Comparison of ENCODE assay signal across 18 mouse cellular contexts in the genomic region with DNA sequence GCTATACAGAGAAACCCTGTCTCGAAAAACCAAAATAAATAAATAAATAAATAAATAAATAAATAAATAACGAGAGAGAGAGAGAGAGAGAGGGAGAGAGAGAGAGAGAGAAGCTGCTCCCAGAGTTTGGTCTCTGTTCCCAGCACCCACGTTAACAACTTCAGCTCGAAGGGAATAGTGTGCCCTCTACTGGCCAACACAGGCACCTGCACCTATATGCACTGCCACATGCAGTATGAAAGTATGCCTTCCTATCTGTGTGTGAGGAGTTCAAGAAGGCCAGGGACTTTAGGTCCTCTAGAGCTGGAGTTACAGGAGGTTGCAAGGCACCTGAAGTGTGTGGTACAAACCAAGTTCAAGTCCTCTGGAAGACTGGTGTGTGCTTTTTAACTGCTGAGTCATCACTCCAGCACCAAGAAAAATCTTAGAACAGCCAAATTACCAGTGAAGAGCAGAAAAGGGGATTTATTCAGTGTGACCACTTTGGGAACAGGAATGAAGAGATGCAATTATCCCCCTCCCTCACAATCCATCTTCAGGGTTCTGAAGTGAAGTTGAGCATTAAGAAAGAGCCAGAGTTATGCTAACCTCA. TPM values are rescaled to one million over a fixed set of nuclear protein-coding genes. Genes with fewer than 3 reads are reported as not detected.
DNase-seq lines count a peak whose midpoint lies in the region; ATAC-seq and TF ChIP-seq lines count a peak whose summit lies in the region.
"Had no signal": no experiment of that assay in that cellular context is flagged by ENCODE, and none has a peak within 500 bp of the region (broad histone marks: within the 10 kb centered on the region; RNA-seq: fewer than 3 reads in every experiment).

No protein-coding gene starts in this region.

- H3K9ac ChIP-seq in hindbrain, postnatal 0 days (replicated peaks; ENCODE audit: low read length) = no peak overlapping the region
- H3K9ac ChIP-seq in hindbrain, embryonic 11.5 days (ENCODE audit: low read depth, low read length) = no peak overlapping the region
- no peak overlapping the region for H3K9ac ChIP-seq in liver, embryonic 14.5 days (replicated peaks)
- no peak overlapping the region for H3K9ac ChIP-seq in liver, embryonic 11.5 days (ENCODE audit: low read depth, low read length)
- H3K9ac ChIP-seq in ES-Bruce4 (ENCODE audit: low read depth, poor library complexity, severe bottlenecking) = no peak overlapping the region
- H3K9ac ChIP-seq: embryonic facial prominence, embryonic 13.5 days; hindbrain, embryonic 13.5 days; liver, embryonic 13.5 days had no signal

- TF ChIP-seq CTCF in hindbrain, postnatal 0 days (IDR thresholded peaks at IDR 0.05; ENCODE audit: low read depth) = peak; percentile 26; the same call in 1 of the 2 replicates
- peak; percentile 67 for TF ChIP-seq CTCF in liver, embryonic 14.5 days (IDR thresholded peaks at IDR 0.05; ENCODE audit: low read depth)
- TF ChIP-seq CTCF in ES-Bruce4 (IDR thresholded peaks at IDR 0.05; ENCODE audit: low read depth, low read length) = peak; percentile 64
- TF ChIP-seq CTCF in brain, embryonic 14.5 days (IDR thresholded peaks at IDR 0.05; ENCODE audit: borderline replicate concordance, extremely low read depth, insufficient read depth, insufficient read length) = peak; percentile 32; the same call in 1 of the 2 replicates

- no peak for TF ChIP-seq EP300 in liver, embryonic 14.5 days (IDR thresholded peaks at IDR 0.05; ENCODE audit: low read depth)
- TF ChIP-seq EP300 in ES-Bruce4 (IDR thresholded peaks at IDR 0.05; ENCODE audit: insufficient read depth, low read depth, low read length) = no peak

- H3K4me1 ChIP-seq in hindbrain, postnatal 0 days (ENCODE audit: insufficient read depth, low read length) = no peaks in the 10 kb centered on the region
- 0 out of 2 replicates have a peak, but pooled peaks cover 3% of the 10 kb centered on the region for H3K4me1 ChIP-seq in hindbrain, embryonic 11.5 days (replicated peaks; ENCODE audit: control insufficient read depth, insufficient read depth, low read length)
- H3K4me1 ChIP-seq in liver, embryonic 14.5 days (replicated peaks; ENCODE audit: control insufficient read depth in 2 of 2, insufficient read depth in 2 of 2, low read length in 1 of 2) = peaks cover 0 to 7% of the 10 kb centered on the region in 2 experiments; a peak in 3 of 4 replicates
- peaks cover 9% of the 10 kb centered on the region for H3K4me1 ChIP-seq in liver, embryonic 11.5 days (replicated peaks; ENCODE audit: control insufficient read depth, insufficient read depth, low read length)
- H3K4me1 ChIP-seq in ES-Bruce4 (ENCODE audit: control insufficient read depth, insufficient read depth, low read length) = peaks cover 2% of the 10 kb centered on the region

- H3K4me3 ChIP-seq in hindbrain, postnatal 0 days (ENCODE audit: low read length) = no peak overlapping the region
- H3K4me3 ChIP-seq in hindbrain, embryonic 11.5 days (ENCODE audit: low read depth, low read length) = no peak overlapping the region
- H3K4me3 ChIP-seq in liver, embryonic 14.5 days (ENCODE audit: insufficient read depth in 1 of 2, low read depth in 2 of 2, low read length in 2 of 2) = no peak overlapping the region
- H3K4me3 ChIP-seq in liver, embryonic 11.5 days (ENCODE audit: low read depth, low read length) = no peak overlapping the region
- H3K4me3 ChIP-seq in ES-Bruce4 (ENCODE audit: low read depth, low read length) = no peak overlapping the region
- H3K4me3 ChIP-seq: embryonic facial prominence, embryonic 13.5 days; hindbrain, embryonic 13.5 days; liver, embryonic 13.5 days; myocyte had no signal

- WGBS in hindbrain, postnatal 0 days = 92% methylated on average over 3 of the region's 4 CpGs
- WGBS in hindbrain, embryonic 11.5 days = 95% methylated on average over 4 of the region's 4 CpGs
- WGBS in liver, embryonic 14.5 days (ENCODE audit: insufficient replicate concordance) = 80% methylated on average over 4 of the region's 4 CpGs
- 89% methylated on average over 4 of the region's 4 CpGs for WGBS in liver, embryonic 11.5 days

- no peaks in the 10 kb centered on the region for H3K36me3 ChIP-seq in hindbrain, postnatal 0 days (ENCODE audit: insufficient read depth, low read length)
- no peaks in the 10 kb centered on the region for H3K36me3 ChIP-seq in hindbrain, embryonic 11.5 days (ENCODE audit: control insufficient read depth, insufficient read depth, low read length)
- no peaks in the 10 kb centered on the region for H3K36me3 ChIP-seq in liver, embryonic 14.5 days (replicated peaks; ENCODE audit: control insufficient read depth, insufficient read depth, low read depth)
- no peaks in the 10 kb centered on the region for H3K36me3 ChIP-seq in liver, embryonic 11.5 days (ENCODE audit: control insufficient read depth, insufficient read depth, low read length)
- H3K36me3 ChIP-seq in ES-Bruce4 (ENCODE audit: control insufficient read depth, insufficient read depth, low read length, poor library complexity, severe bottlenecking) = no peaks in the 10 kb centered on the region
- H3K36me3 ChIP-seq: embryonic facial prominence, embryonic 13.5 days; hindbrain, embryonic 13.5 days; liver, embryonic 13.5 days had no signal

- H3K9me3 ChIP-seq in hindbrain, postnatal 0 days (ENCODE audit: low read length) = no peaks in the 10 kb centered on the region
- H3K9me3 ChIP-seq in hindbrain, embryonic 11.5 days (ENCODE audit: control insufficient read depth, low read length) = no peaks in the 10 kb centered on the region
- no peaks in the 10 kb centered on the region; the same call in 1 of the 2 replicates for H3K9me3 ChIP-seq in liver, embryonic 14.5 days (ENCODE audit: control insufficient read depth, low read length)
- H3K9me3 ChIP-seq in liver, embryonic 11.5 days (ENCODE audit: control insufficient read depth, low read length) = no peaks in the 10 kb centered on the region; the same call in 1 of the 2 replicates
- 0 out of 2 replicates have a peak, but pooled peaks cover 3% of the 10 kb centered on the region for H3K9me3 ChIP-seq in ES-Bruce4 (replicated peaks; ENCODE audit: control insufficient read depth, insufficient read depth, low read length, poor library complexity, severe bottlenecking)
- H3K9me3 ChIP-seq: embryonic facial prominence, embryonic 13.5 days; hindbrain, embryonic 13.5 days; liver, embryonic 13.5 days had no signal

- no peak for ATAC-seq in hindbrain, postnatal 0 days
- no peak for ATAC-seq in hindbrain, embryonic 11.5 days (ENCODE audit: low FRiP score)
- ATAC-seq in liver, embryonic 14.5 days (ENCODE audit: insufficient read depth) = no peak
- ATAC-seq in liver, embryonic 11.5 days (replicated peaks; ENCODE audit: low FRiP score) = no peak

- H3K4me2 ChIP-seq in hindbrain, postnatal 0 days (ENCODE audit: low read depth, low read length) = no peak overlapping the region
- no peak overlapping the region for H3K4me2 ChIP-seq in hindbrain, embryonic 11.5 days (replicated peaks; ENCODE audit: low read depth, low read length)
- H3K4me2 ChIP-seq in liver, embryonic 14.5 days (ENCODE audit: low read depth) = no peak overlapping the region
- H3K4me2 ChIP-seq in liver, embryonic 11.5 days = no peak overlapping the region
- H3K4me2 ChIP-seq: embryonic facial prominence, embryonic 13.5 days; hindbrain, embryonic 13.5 days; midbrain, embryonic 11.5 days had no signal

- no peak for DNase-seq in hindbrain, postnatal 0 days (ENCODE audit: low spot score)
- DNase-seq in hindbrain, embryonic 11.5 days (ENCODE audit: low spot score) = no peak
- DNase-seq in liver, embryonic 14.5 days (ENCODE audit: low read depth in 3 of 3, low spot score in 3 of 3) = no peak
- no peak for DNase-seq in liver, embryonic 11.5 days (ENCODE audit: low spot score)
- no peak for DNase-seq in brain, embryonic 14.5 days (ENCODE audit: low read depth)
- DNase-seq in urinary bladder, postnatal 4 days (ENCODE audit: low spot score in 2 of 2) = no peak
- no peak for DNase-seq in spleen, postnatal 4 days (ENCODE audit: low spot score in 2 of 2)
- DNase-seq: B cell, adult 2 months; cerebellum, adult 18-20 months; lung, postnatal 36 days; thymus, postnatal 4 days had no signal

- H3K27ac ChIP-seq in hindbrain, postnatal 0 days = no peak overlapping the region
- H3K27ac ChIP-seq in hindbrain, embryonic 11.5 days (ENCODE audit: low read depth, low read length) = no peak overlapping the region
- H3K27ac ChIP-seq in liver, embryonic 14.5 days = no peak overlapping the region
- no peak overlapping the region for H3K27ac ChIP-seq in liver, embryonic 11.5 days (ENCODE audit: low read depth, low read length)
- peak overlapping the region; percentile 34; the same call in 1 of the 2 replicates for H3K27ac ChIP-seq in ES-Bruce4 (ENCODE audit: insufficient read depth, low read length)
- H3K27ac ChIP-seq: embryonic facial prominence, embryonic 13.5 days; hindbrain, embryonic 13.5 days; liver, embryonic 13.5 days had no signal

- peaks cover 18% of the 10 kb centered on the region; the same call in 1 of the 2 replicates for H3K27me3 ChIP-seq in hindbrain, postnatal 0 days (ENCODE audit: insufficient read depth, low read length)
- H3K27me3 ChIP-seq in hindbrain, embryonic 11.5 days (ENCODE audit: control insufficient read depth, insufficient read depth, low read length) = peaks cover 21% of the 10 kb centered on the region
- peaks cover 27% of the 10 kb centered on the region for H3K27me3 ChIP-seq in liver, embryonic 14.5 days (ENCODE audit: control insufficient read depth, insufficient read depth, low read length)
- peaks cover 29% of the 10 kb centered on the region for H3K27me3 ChIP-seq in liver, embryonic 11.5 days (replicated peaks; ENCODE audit: control insufficient read depth, insufficient read depth, low read length)
- H3K27me3 ChIP-seq in ES-Bruce4 (ENCODE audit: control insufficient read depth, insufficient read depth, low read length, poor library complexity, severe bottlenecking) = no peaks in the 10 kb centered on the region

- no peak for TF ChIP-seq POLR2A in ES-Bruce4 (IDR thresholded peaks at IDR 0.05; ENCODE audit: insufficient read depth, low read length)
- no peak for TF ChIP-seq POLR2A in brain, embryonic 14.5 days (IDR thresholded peaks at IDR 0.05; ENCODE audit: borderline replicate concordance, extremely low read depth, insufficient read depth, insufficient read length, poor library complexity, severe bottlenecking)

RNA-seq across cellular contexts. Expression of a gene that starts 3.7 kb away (rescaled TPM):
- total RNA-seq in hindbrain, postnatal 0 days (2014; rRNA removed) = 7.1 and 14.8 TPM in 2 replicates
- polyA plus RNA-seq in hindbrain, postnatal 0 days (2015; fragmentation: Nextera tagmentation; extraction: Ambion mirVana) = 6.7 and 7.1 TPM in 2 replicates
- polyA plus RNA-seq in hindbrain, embryonic 11.5 days (2014; fragmentation: Nextera tagmentation; extraction: Ambion mirVana) = 1.7 and 1.8 TPM in 2 replicates
- 0.05 and 0.07 TPM in 2 replicates for polyA plus RNA-seq in liver, embryonic 14.5 days (2012; rRNA removed)
- polyA plus RNA-seq in liver, embryonic 14.5 days (2014; fragmentation: Nextera tagmentation; extraction: Ambion mirVana) = 0.08 TPM in 1 of 2 replicates, not detected in the other
- polyA plus RNA-seq in liver, embryonic 11.5 days (2014; fragmentation: Nextera tagmentation; extraction: Ambion mirVana) = 0.12 TPM in 1 of 2 replicates, not detected in the other
- 38.1 and 38.2 TPM in 2 replicates for polyA plus RNA-seq in ES-Bruce4 (2011; ENCODE audit: insufficient read depth, insufficient read length, low read depth, missing spikeins)
- polyA plus RNA-seq in brain, embryonic 14.5 days (2012; rRNA removed) = 1.8 and 4.2 TPM in 2 replicates
- total RNA-seq: granulocyte monocyte progenitor cell, adult 5-6 weeks had no signal
